In genomic region chr3:40847018-40847417, GRCm38 (mm10) we compare ENCODE assay signal across 9 mouse cellular contexts. TPM values are rescaled to one million over a fixed set of nuclear protein-coding genes. Genes with fewer than 3 reads are reported as not detected.
A peak's percentile ranks its signal among the peaks of the same experiment; 100 is the strongest.
DNase-seq lines count a peak whose midpoint lies in the region; ATAC-seq and TF ChIP-seq lines count a peak whose summit lies in the region.
"Not testable (repeated sequence)": the region's sequence is repeated elsewhere in the genome, so short reads cannot be mapped to it uniquely, and the experiment has no call there.
"Had no signal": no experiment of that assay in that cellular context is flagged by ENCODE, and none has a peak within 500 bp of the region (broad histone marks: within the 10 kb centered on the region; RNA-seq: fewer than 3 reads in every experiment).

No protein-coding gene starts in this region.

- peak overlapping the region; percentile 58 for H3K4me2 ChIP-seq in forebrain, embryonic 14.5 days (ENCODE audit: low read length)
- peak overlapping the region; percentile 70 for H3K4me2 ChIP-seq in lung, postnatal 0 days (replicated peaks; ENCODE audit: low read depth, low read length)

- H3K27me3 ChIP-seq in forebrain, embryonic 14.5 days (replicated peaks; ENCODE audit: control insufficient read depth, insufficient read depth, low read length); lung, postnatal 0 days (replicated peaks; ENCODE audit: insufficient read depth, low read length): not testable (repeated sequence)

- not testable (repeated sequence) for TF ChIP-seq EP300 in lung, postnatal 0 days (IDR thresholded peaks at IDR 0.05)

- peak overlapping the region; percentile 42 for H3K4me3 ChIP-seq in forebrain, embryonic 14.5 days (ENCODE audit: low read depth, low read length)
- peak overlapping the region; percentile 41 for H3K4me3 ChIP-seq in lung, postnatal 0 days (ENCODE audit: low read depth, low read length)

- H3K9me3 ChIP-seq in forebrain, embryonic 14.5 days (replicated peaks; ENCODE audit: control insufficient read depth, low read length); lung, postnatal 0 days (ENCODE audit: low read length): not testable (repeated sequence)

- intact Hi-C loops in heart, postnatal 36 days (cut with DNase I), result loop anchor here (5.0 kb wide), 1 partner anchor 45 kb away; the partner anchor contains the start of gene Plk4

- peak; percentile 41 for DNase-seq in ES-CJ7 (ENCODE audit: low read depth, low spot score)
- DNase-seq in forebrain, embryonic 14.5 days (ENCODE audit: low spot score), result peak; percentile 41
- DNase-seq in heart, postnatal 36 days, result peak; percentile 48 to 64
- DNase-seq in layer of hippocampus, adult 8-10 months (ENCODE audit: low spot score in 2 of 2), result peak; percentile 46 to 54
- DNase-seq in lung, postnatal 0 days (ENCODE audit: low spot score), result peak; percentile 50
- peak; percentile 13 for DNase-seq in ovary, postnatal 10 days (ENCODE audit: low spot score)
- DNase-seq in thymus, postnatal 0 days (ENCODE audit: low spot score), result peak; percentile 44

- peak overlapping the region; percentile 53; the same call in 1 of the 2 replicates for H3K9ac ChIP-seq in forebrain, embryonic 14.5 days (ENCODE audit: low read length)
- H3K9ac ChIP-seq in lung, postnatal 0 days (replicated peaks; ENCODE audit: low read depth), result peak overlapping the region; percentile 32; the same call in 1 of the 2 replicates

- not testable (repeated sequence) for H3K4me1 ChIP-seq in forebrain, embryonic 14.5 days (ENCODE audit: control insufficient read depth, insufficient read depth, low read length); lung, postnatal 0 days (ENCODE audit: insufficient read depth, low read depth, low read length)

- H3K27ac ChIP-seq in forebrain, embryonic 14.5 days (ENCODE audit: low read depth, low read length), result 0 out of 2 replicates have a peak overlapping the region, but pooled peaks have one; percentile 44
- H3K27ac ChIP-seq in lung, postnatal 0 days (ENCODE audit: low read length), result not testable (repeated sequence)

- 1% methylated on average over 16 of the region's 21 CpGs for WGBS in forebrain, embryonic 14.5 days
- 1% methylated on average over 13 of the region's 21 CpGs for WGBS in lung, postnatal 0 days

- peak; percentile 77 for ATAC-seq in cerebellum, adult (ENCODE audit: insufficient number of reproducible peaks, low FRiP score, low TSS enrichment)
- ATAC-seq in forebrain, embryonic 14.5 days, result not testable (repeated sequence)
- ATAC-seq in lung, postnatal 0 days, result peak; percentile 47; the same call in 1 of the 2 replicates

- not testable (repeated sequence) for H3K36me3 ChIP-seq in forebrain, embryonic 14.5 days (ENCODE audit: control insufficient read depth, insufficient read depth, low read length); lung, postnatal 0 days (ENCODE audit: insufficient read depth, low read length)

- peak; percentile 53 for TF ChIP-seq CTCF in lung, postnatal 0 days (IDR thresholded peaks at IDR 0.05)

RNA-seq across cellular contexts. Expression of gene Abhd18, which starts 0.2 kb away (rescaled TPM):
- polyA plus RNA-seq in forebrain, embryonic 14.5 days (2014; fragmentation: Nextera tagmentation; extraction: Ambion mirVana), result 5.2 and 5.8 TPM in 2 replicates
- 10 to 100 TPM; 93.5 to 99.1 TPM for total RNA-seq in heart, postnatal 36 days (2021)
- total RNA-seq in layer of hippocampus, adult 8-10 months (2022), result 10 to 100 TPM; 12.1 to 13.3 (median 12.9) TPM
- 4.7 and 5.9 TPM in 2 replicates for polyA plus RNA-seq in lung, postnatal 0 days (2015; fragmentation: Nextera tagmentation; extraction: Ambion mirVana)
- 8.5 and 12.5 TPM in 2 replicates for polyA plus RNA-seq in thymus, postnatal 0 days (2015; fragmentation: Nextera tagmentation; extraction: Ambion mirVana)

RNA-seq across cellular contexts. Expression of gene Mfsd8, which starts 0.3 kb away (rescaled TPM):
- 22.6 and 23.5 TPM in 2 replicates for polyA plus RNA-seq in forebrain, embryonic 14.5 days (2014; fragmentation: Nextera tagmentation; extraction: Ambion mirVana)
- 10 to 100 TPM; 18.4 to 19.5 TPM for total RNA-seq in heart, postnatal 36 days (2021)
- total RNA-seq in layer of hippocampus, adult 8-10 months (2022), result 10 to 100 TPM; 15.1 to 24.8 (median 20.1) TPM
- polyA plus RNA-seq in lung, postnatal 0 days (2015; fragmentation: Nextera tagmentation; extraction: Ambion mirVana), result 7.1 and 8.9 TPM in 2 replicates
- 11.6 and 11.7 TPM in 2 replicates for polyA plus RNA-seq in thymus, postnatal 0 days (2015; fragmentation: Nextera tagmentation; extraction: Ambion mirVana)

RNA-seq across cellular contexts. Expression of gene Plk4, which starts 47.2 kb away (rescaled TPM):
- polyA plus RNA-seq in forebrain, embryonic 14.5 days (2014; fragmentation: Nextera tagmentation; extraction: Ambion mirVana), result 26.3 and 30.7 TPM in 2 replicates
- total RNA-seq in heart, postnatal 36 days (2021), result 1 to 10 TPM; 1.6 to 3.2 TPM
- total RNA-seq in layer of hippocampus, adult 8-10 months (2022), result 1 to 10 TPM; 2.8 to 4.1 (median 3.2) TPM
- polyA plus RNA-seq in lung, postnatal 0 days (2015; fragmentation: Nextera tagmentation; extraction: Ambion mirVana), result 8.9 and 9.2 TPM in 2 replicates
- polyA plus RNA-seq in thymus, postnatal 0 days (2015; fragmentation: Nextera tagmentation; extraction: Ambion mirVana), result 45.6 and 50.8 TPM in 2 replicates

RNA-seq across cellular contexts. Expression of gene 1700034I23Rik, which starts 55.3 kb away (rescaled TPM):
- polyA plus RNA-seq in forebrain, embryonic 14.5 days (2014; fragmentation: Nextera tagmentation; extraction: Ambion mirVana), result 0.14 TPM in 1 of 2 replicates, not detected in the other
- total RNA-seq in heart, postnatal 36 days (2021), result not detected
- total RNA-seq in layer of hippocampus, adult 8-10 months (2022), result under 1 TPM in 1 of 4 experiments, not detected in 3; 0.26 TPM
- polyA plus RNA-seq in lung, postnatal 0 days (2015; fragmentation: Nextera tagmentation; extraction: Ambion mirVana), result 0.08 TPM in 1 of 2 replicates, not detected in the other
- polyA plus RNA-seq in thymus, postnatal 0 days (2015; fragmentation: Nextera tagmentation; extraction: Ambion mirVana), result 0.05 and 0.17 TPM in 2 replicates
- total RNA-seq: heart, postnatal 25 days had no signal
